Mouse (Mus musculus) hindbrain, embryonic 10.5 days (tissue): ENCODE results near the gene Gtf2h2. TPM values are rescaled to one million over a fixed set of nuclear protein-coding genes. Genes with fewer than 3 reads are reported as not detected.
"Not testable (repeated sequence)": the region's sequence is repeated elsewhere in the genome, so short reads cannot be mapped to it uniquely, and the experiment has no call there.

Experiments used
- DNase-seq: peaks from one replicate; pipeline ENCODE4 v3.0.0-alpha.2; 2017; ENCODE audit warnings: low spot score
- H3K27ac ChIP-seq: fragments of 300-500 bp; sonication (generic); 2 replicates; pipeline ENCODE4 v1.5.1; 2016; ENCODE audit warnings: mild to moderate bottlenecking, moderate library complexity
- H3K27me3 ChIP-seq: fragments of 300-500 bp; sonication (generic); 2 replicates; pipeline ENCODE4 v1.6.1; 2016; ENCODE audit warnings: mild to moderate bottlenecking; ENCODE audit not compliant: poor library complexity, insufficient read depth, severe bottlenecking
- H3K36me3 ChIP-seq: fragments of 300-500 bp; sonication (generic); 2 replicates; pipeline ENCODE4 v1.6.1; 2016; ENCODE audit warnings: mild to moderate bottlenecking, moderate library complexity
- H3K4me1 ChIP-seq: fragments of 300-500 bp; sonication (generic); replicated peaks from 2 replicates; pipeline ENCODE4 v1.6.1; 2016; ENCODE audit warnings: mild to moderate bottlenecking
- H3K4me3 ChIP-seq: fragments of 300-500 bp; sonication (generic); 2 replicates; pipeline ENCODE4 v1.5.1; 2016; ENCODE audit warnings: mild to moderate bottlenecking, moderate library complexity
- H3K9me3 ChIP-seq: fragments of 300-500 bp; sonication (generic); 2 replicates; pipeline ENCODE4 v1.6.1; 2016; ENCODE audit warnings: mild to moderate bottlenecking, moderate library complexity
- WGBS: fragments of 180-500 bp; shearing (Covaris S2); methylation state at CpG from one replicate; pipeline ENCODE4 v1.1.7; 2016; 5-methylcytosine and 5-hydroxymethylcytosine counted together
- polyA plus RNA-seq: library from polyadenylated mRNA; unstranded; fragments of >200 nt; fragmentation: Nextera tagmentation; extraction: Ambion mirVana; gene quantifications from 2 replicates; pipeline ENCODE4 v1.2.1, GENCODE M21; 2016

Gtf2h2 gene
- polyA plus RNA-seq, 1 experiment from 2014 or later = 75.0 TPM

GRCm38 (mm10) chr13:100461336-100461735 is 31.0 kb downstream of the Gtf2h2 start:
- Histone ChIP-seq H3K9me3 (no peaks in the 10 kb centered on the region), H3K36me3 (peaks cover 52% of the 10 kb centered on the region), H3K27ac (no peak overlapping the region), H3K27me3 (no peaks in the 10 kb centered on the region), H3K4me1 (no peaks in the 10 kb centered on the region), H3K4me3 (no peak overlapping the region)
- no peak for DNase-seq
- WGBS = 84% methylated on average over 3 of the region's 3 CpGs

GRCm38 (mm10) chr13:100452415-100453127 is 39.8 kb downstream of the Gtf2h2 start, which contains the start of gene Naip1:
TSS of gene Naip1 (minus strand) at chr13:100452869.
- 83% methylated on average over 8 of the region's 8 CpGs for WGBS
- not testable (repeated sequence) for DNase-seq, H3K36me3 ChIP-seq, H3K4me1 ChIP-seq, H3K27me3 ChIP-seq, H3K27ac ChIP-seq, H3K4me3 ChIP-seq, H3K9me3 ChIP-seq

GRCm38 (mm10) chr13:100449495-100449894 is 42.9 kb downstream of the Gtf2h2 start:
- H3K36me3 ChIP-seq = no peaks in the 10 kb centered on the region
- H3K27ac ChIP-seq = no peak overlapping the region
- H3K27me3 ChIP-seq = no peaks in the 10 kb centered on the region
- no peaks in the 10 kb centered on the region for H3K4me1 ChIP-seq
- no peak for DNase-seq
- WGBS = 92% methylated on average over 1 of the region's 1 CpGs
- no peaks in the 10 kb centered on the region for H3K9me3 ChIP-seq
- no peak overlapping the region for H3K4me3 ChIP-seq

GRCm38 (mm10) chr13:100440116-100440515 is 52.3 kb downstream of the Gtf2h2 start:
- Histone ChIP-seq H3K9me3 (no peaks in the 10 kb centered on the region), H3K27me3 (no peaks in the 10 kb centered on the region), H3K27ac (no peak overlapping the region), H3K4me3 (no peak overlapping the region), H3K36me3 (no peaks in the 10 kb centered on the region), H3K4me1 (no peaks in the 10 kb centered on the region)
- 66% methylated on average over 3 of the region's 3 CpGs for whole genome bisulfite sequencing
- DNase-seq = no peak

- Histone ChIP-seq H3K9me3 (no peaks in the 10 kb centered on the region), H3K36me3 (no peaks in the 10 kb centered on the region), H3K4me3 (no peak overlapping the region), H3K4me1 (no peaks in the 10 kb centered on the region), H3K27me3 (no peaks in the 10 kb centered on the region), H3K27ac (no peak overlapping the region)
- 65% methylated on average over 1 of the region's 1 CpGs for WGBS
- no peak for DNase-seq
Observed at GRCm38 (mm10) chr13:100438701-100439100, 53.7 kb downstream of the Gtf2h2 start.

- no peak for DNase-seq
- WGBS = 76% methylated on average over 3 of the region's 3 CpGs
Observed at GRCm38 (mm10) chr13:100437322-100437825, 55.0 kb downstream of the Gtf2h2 start.

GRCm38 (mm10) chr13:100436556-100437163 is 55.7 kb downstream of the Gtf2h2 start:
- H3K4me3 ChIP-seq, H3K36me3 ChIP-seq, DNase-seq, H3K27me3 ChIP-seq, H3K27ac ChIP-seq, H3K9me3 ChIP-seq, H3K4me1 ChIP-seq: not testable (repeated sequence)
- 80% methylated on average over 1 of the region's 1 CpGs for WGBS

More at GRCm38 (mm10) chr13:100437322-100437825, 55.0 kb downstream of the Gtf2h2 start:
- no peaks in the 10 kb centered on the region for H3K4me1 ChIP-seq
- H3K36me3 ChIP-seq = no peaks in the 10 kb centered on the region
- H3K9me3 ChIP-seq = no peaks in the 10 kb centered on the region
- H3K27me3 ChIP-seq = no peaks in the 10 kb centered on the region
- H3K4me3 ChIP-seq = no peak overlapping the region
- H3K27ac ChIP-seq = no peak overlapping the region

GRCm38 (mm10) chr13:100419958-100420357 is 72.4 kb downstream of the Gtf2h2 start:
- not testable (repeated sequence) for DNase-seq, H3K27me3 ChIP-seq, H3K27ac ChIP-seq, H3K36me3 ChIP-seq, H3K4me1 ChIP-seq, H3K4me3 ChIP-seq
- H3K9me3 ChIP-seq = peaks cover 18% of the 10 kb centered on the region
- 88% methylated on average over 7 of the region's 7 CpGs for WGBS

- Histone ChIP-seq H3K4me3 (no peak overlapping the region), H3K27ac (no peak overlapping the region), H3K27me3 (no peaks in the 10 kb centered on the region), H3K36me3 (no peaks in the 10 kb centered on the region), H3K9me3 (peaks cover 20% of the 10 kb centered on the region), H3K4me1 (no peaks in the 10 kb centered on the region)
- no peak for DNase-seq
- 76% methylated on average over 1 of the region's 1 CpGs for WGBS
Observed at GRCm38 (mm10) chr13:100414428-100414827, 78.0 kb downstream of the Gtf2h2 start.

Other genes with a start within 250 kb of the Gtf2h2 start
- gene Naip5, start 246.3 kb downstream of the Gtf2h2 start, polyA plus RNA-seq = 0.15 and 0.16 TPM in 2 replicates
- 0.06 and 0.10 TPM in 2 replicates for gene Naip6, start 174.9 kb downstream of the Gtf2h2 start, polyA plus RNA-seq
- gene Naip1, start 39.7 kb downstream of the Gtf2h2 start, polyA plus RNA-seq = not detected in 2 replicates
- gene Ocln, start 60.1 kb upstream of the Gtf2h2 start, polyA plus RNA-seq = 4.4 TPM in 2 replicates
- 2.8 and 4.6 TPM in 2 replicates for gene Marveld2, start 124.4 kb upstream of the Gtf2h2 start, polyA plus RNA-seq
- 336 and 348 TPM in 2 replicates for gene Ak6, start 158.4 kb upstream of the Gtf2h2 start, polyA plus RNA-seq
- gene Rad17, start 158.5 kb upstream of the Gtf2h2 start, polyA plus RNA-seq = 16.7 and 22.2 TPM in 2 replicates
- 20.8 and 30.2 TPM in 2 replicates for gene Taf9, start 159.0 kb upstream of the Gtf2h2 start, polyA plus RNA-seq
- gene Ccdc125, start 177.1 kb upstream of the Gtf2h2 start, polyA plus RNA-seq = 2.2 and 3.0 TPM in 2 replicates
- gene Cdk7, start 238.4 kb upstream of the Gtf2h2 start, polyA plus RNA-seq = 83.0 and 96.7 TPM in 2 replicates